Mouse (Mus musculus): ENCODE data around the gene Nav2. TPM values are rescaled to one million over a fixed set of nuclear protein-coding genes. Genes with fewer than 3 reads are reported as not detected.

Nav2 gene
- total RNA-seq, 2 experiments from 2014 or later = 116 to 131 TPM

DNA sequence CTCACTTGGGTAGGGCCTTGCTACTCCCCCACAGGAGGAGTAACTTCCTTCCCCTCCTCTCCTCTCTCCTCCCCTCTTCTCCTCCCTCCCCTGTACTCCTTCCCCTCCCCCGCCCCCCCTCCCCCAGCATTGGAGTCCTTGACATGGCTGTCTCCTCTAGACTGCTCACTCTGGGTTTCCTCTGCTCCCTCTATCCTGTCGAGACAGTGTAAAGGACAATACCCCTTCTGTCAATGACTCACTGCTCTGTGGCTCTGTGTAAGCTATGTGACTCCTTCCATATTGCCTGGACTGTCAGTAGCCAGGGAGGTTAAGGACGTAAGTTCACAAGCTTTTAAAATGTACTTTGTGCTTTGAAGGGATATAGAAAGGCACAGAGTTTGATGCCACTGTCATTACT, 460.5 kb downstream of the Nav2 start:
- intact Hi-C loops (cut with DNase I) = no loop called here

DNA sequence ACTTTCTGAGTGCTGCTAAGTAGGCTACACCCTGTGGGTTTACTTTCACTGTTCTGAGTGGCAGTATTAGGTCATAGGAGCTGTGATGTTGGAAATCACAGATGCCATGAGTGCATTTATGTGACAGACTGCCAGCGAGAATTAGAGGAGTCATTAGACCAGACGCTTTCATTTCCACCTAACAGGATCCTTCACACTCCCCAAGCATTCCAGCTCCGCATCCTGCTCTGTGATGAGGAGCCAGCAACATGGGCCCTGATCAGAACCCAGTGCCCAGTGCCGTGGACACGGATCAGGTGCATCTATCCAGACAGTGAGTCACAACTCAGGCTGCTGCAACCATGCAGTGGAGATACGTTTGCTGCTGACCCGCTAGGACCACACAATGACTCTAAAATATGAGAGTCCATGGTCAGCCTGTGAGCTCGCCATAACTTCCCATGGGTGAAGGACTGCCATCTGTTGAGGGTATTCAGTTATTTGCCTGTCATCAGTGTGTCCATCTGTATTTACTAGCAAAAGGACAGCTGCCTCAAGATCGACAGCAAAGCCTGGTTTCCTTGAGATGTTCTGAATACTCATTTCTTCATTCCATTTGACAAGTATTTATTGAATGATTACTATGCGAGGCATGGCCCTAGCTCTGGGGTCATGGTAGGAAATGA, 461.4 kb downstream of the Nav2 start:
- intact Hi-C loops (cut with DNase I) = no loop called here
- DNase-seq (ENCODE audit: extremely low spot score in 1 of 2, low spot score in 2 of 2) = no peak

More for the DNA sequence above, 460.5 kb downstream of the Nav2 start:
- no peak for DNase-seq (ENCODE audit: extremely low spot score in 1 of 2, low spot score in 2 of 2)

DNA sequence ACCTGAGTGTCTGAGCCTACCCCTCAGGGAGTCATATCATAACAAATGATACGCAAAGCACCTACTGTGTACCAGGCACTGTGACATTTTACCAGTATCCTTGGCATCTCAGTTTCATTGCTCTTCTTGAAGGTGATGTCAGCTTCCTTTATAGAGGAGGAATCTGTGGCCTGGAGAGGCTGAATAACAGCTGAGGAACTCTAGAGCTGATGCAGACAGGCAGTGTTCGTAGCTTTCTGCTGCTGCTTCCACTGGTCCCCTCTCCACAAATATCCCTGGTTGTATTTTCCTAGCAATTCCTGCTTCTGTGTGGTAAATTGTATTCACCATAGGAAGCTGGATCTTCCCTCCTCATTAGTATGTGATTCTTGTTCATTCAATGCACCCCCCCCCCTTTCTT, 462.8 kb downstream of the Nav2 start:
- DNase-seq (ENCODE audit: extremely low spot score in 1 of 2, low spot score in 2 of 2) = no peak
- intact Hi-C loops (cut with DNase I) = no loop called here

DNA sequence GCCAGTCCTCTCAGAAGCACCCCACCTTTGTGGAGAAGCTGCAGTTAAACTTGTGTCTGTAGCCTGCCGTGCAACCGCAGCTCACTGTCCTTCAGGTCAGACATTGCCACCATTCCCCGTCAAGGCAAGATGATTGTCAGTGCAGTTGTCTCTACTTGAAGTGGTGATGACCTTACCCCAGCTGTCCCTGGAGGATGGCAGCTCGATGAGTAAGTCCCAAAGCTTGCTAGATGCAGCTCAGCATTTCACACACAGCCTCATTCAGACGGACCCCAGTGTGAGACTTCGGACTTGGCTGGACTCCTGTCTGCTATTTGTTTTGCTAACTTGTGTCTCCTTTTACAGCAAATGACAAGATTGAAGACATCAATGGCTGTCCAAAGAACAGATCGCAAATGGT, 463.5 kb downstream of the Nav2 start:
- intact Hi-C loops (cut with DNase I) = no loop called here
- DNase-seq (ENCODE audit: extremely low spot score in 1 of 2, low spot score in 2 of 2) = no peak

DNA sequence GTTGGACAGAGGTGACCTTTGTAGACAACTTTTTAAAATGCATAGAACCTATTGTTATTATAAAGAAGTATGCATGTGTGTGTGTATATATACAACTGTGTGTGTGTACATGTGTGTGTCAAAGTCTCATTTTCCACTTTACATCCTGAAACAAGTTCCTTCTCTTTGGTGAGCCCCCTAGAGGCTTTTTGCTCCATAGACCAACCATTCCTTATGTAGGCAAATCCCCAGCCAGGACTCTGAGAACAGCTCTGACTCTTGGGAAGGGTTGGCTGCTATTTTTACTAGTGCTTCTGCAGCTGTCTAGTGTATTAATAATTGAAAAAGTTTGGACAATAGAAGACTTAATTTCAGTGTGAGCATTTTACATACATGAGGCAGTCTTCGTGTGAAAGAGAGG, 464.7 kb downstream of the Nav2 start:
- intact Hi-C loops (cut with DNase I) = no loop called here
- no peak for DNase-seq (ENCODE audit: extremely low spot score in 1 of 2, low spot score in 2 of 2)

DNA sequence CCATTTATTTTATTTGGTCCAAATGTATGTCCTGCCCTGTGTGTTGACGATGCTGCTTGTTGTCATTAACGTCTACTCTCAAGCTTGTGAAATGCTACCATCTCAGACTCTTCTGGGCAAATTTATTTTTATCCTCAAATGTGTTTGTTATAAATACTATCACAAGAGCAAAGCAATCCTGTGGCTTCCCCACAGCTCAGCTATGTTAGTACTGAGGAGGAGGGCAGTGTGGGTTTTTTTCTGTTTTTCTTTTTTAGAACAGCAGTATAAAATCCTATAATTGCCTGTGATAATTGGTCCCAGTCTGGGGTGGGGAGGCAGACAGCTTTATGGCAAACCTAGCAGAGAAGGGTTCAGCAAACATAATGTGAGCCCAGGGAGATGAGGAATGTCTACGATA, 465.1 kb downstream of the Nav2 start:
- no peak for DNase-seq (ENCODE audit: extremely low spot score in 1 of 2, low spot score in 2 of 2)
- intact Hi-C loops (cut with DNase I) = no loop called here

DNA sequence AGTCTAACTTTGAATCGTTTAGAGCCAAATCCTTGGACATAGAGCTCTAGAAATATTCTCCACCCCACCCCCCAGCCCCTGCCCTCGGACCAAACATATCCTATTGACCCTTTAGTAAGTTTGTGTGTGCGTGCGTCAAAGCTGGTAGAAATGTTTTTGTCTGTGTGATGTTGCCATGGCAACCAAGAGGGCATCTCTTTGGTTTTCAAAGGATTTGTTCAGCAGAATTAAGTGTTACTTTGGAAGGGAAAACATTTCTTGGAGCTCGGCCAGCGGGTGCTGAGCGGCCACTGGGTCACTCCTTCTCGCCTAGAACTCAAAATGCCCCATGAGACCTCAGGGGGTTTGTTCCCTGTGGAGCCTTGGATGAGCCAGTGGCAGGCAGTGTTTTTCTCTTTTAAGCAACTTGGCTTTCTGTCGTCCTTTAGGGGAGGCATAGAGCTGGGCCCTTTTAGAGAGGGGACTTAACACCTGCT, 467.0 kb downstream of the Nav2 start:
- peak in 1 of 2 experiments; percentile 71 for DNase-seq (ENCODE audit: extremely low spot score in 1 of 2, low spot score in 2 of 2)

DNA sequence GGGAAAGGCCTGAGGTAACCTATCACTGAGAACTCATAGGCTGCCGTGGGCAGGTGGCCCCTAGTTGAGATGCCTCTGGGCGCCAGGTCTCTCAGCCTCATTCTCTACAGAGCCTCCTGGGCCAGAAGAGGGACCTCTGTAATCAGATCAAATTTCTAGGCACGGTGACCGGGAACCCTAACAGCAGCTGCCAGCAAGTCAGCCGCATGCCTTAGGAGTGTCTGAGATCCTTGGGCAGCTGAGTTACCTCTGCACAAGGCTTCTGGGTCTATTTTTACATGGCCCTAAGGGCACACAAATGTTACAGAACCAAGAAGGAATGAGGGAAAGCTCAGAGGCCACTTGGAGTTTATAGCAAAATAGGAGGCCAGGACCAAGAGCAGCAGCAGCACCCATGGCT, 470.1 kb downstream of the Nav2 start:
- no peak for DNase-seq (ENCODE audit: extremely low spot score in 1 of 2, low spot score in 2 of 2)
- intact Hi-C loops (cut with DNase I) = no loop called here

More for the DNA sequence above, 467.0 kb downstream of the Nav2 start:
- intact Hi-C loops (cut with DNase I) = no loop called here

DNA sequence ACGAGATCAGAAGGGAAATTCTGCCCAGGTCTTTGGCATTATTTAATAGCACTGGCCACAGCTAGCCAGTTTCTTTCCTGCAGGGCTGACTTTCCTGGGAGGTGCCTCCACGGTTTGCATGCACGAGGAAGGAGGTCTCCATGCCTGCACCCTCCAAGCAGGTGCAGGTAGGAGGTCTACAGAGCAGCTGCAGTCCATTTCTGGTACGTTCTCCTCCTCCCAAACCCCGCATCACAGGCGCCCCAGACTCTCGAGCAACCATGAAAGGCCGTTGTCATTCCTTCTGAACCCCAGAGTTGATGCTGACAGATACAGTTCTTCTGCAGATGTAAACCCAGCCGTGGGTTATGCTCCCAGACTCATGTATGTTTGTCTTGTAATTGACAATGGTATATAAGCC, 472.4 kb downstream of the Nav2 start:
- intact Hi-C loops (cut with DNase I) = no loop called here
- no peak for DNase-seq (ENCODE audit: extremely low spot score in 1 of 2, low spot score in 2 of 2)

DNA sequence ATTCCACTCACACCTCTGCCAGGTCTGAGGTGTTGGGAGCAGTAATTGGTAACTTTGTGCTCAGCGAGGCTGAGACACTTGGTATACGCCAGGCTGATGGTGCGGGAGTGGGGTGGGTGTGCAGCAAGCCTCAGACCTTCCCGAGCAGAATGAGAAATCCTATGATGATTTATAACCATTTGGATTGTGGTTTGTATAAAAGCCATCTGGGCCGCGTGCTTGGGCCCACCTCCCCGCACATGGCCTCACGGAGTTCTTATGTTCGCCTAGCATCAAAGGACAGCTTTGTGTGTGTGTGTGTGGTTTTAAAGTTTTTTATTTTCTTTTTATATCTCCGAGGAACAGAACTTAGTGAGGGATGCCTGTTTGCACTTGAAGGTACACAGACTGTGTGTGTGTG, 474.4 kb downstream of the Nav2 start:
- intact Hi-C loops (cut with DNase I) = no loop called here
- DNase-seq (ENCODE audit: extremely low spot score in 1 of 2, low spot score in 2 of 2) = no peak

DNA sequence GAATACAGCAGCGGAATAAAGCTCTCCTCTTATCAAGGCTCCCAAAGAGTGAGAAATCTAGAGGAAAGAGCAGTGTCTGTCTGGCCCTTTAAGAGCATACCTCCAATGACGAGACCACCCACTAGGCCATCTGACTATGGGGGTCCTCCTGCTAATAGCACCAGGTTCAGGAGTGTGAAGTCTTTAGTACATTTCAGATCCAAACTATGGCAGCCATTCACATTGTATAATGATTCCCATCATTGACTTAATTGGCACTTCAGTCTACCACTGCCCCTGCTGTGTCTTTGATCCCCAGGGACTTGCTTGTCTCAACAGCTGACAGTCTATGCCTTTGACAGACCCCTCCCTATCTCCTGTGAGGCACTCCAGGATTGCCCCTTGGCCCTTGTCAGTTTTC, 479.6 kb downstream of the Nav2 start:
- no peak for DNase-seq (ENCODE audit: extremely low spot score in 1 of 2, low spot score in 2 of 2)
- intact Hi-C loops (cut with DNase I) = no loop called here

DNA sequence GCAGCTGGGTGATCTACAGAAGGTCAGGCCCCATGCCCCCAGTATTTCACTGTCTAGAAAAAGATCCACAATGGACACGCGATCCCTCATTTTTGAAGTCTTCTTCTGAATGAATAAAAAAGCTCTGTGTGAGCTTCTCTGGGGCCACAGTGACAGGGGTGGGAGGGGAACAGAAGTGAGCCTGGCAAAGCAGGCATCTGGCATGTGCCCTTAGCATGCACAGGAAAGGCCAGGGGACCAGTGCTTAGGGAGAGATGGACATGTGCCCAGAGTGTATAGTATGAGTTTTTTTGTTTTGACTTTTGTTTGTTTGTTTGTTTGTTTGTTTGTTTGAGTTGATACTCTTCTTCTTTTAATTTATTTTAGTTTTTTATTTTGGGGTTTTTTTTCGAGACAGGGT, 481.8 kb downstream of the Nav2 start:
- DNase-seq (ENCODE audit: extremely low spot score in 1 of 2, low spot score in 2 of 2) = no peak

DNA sequence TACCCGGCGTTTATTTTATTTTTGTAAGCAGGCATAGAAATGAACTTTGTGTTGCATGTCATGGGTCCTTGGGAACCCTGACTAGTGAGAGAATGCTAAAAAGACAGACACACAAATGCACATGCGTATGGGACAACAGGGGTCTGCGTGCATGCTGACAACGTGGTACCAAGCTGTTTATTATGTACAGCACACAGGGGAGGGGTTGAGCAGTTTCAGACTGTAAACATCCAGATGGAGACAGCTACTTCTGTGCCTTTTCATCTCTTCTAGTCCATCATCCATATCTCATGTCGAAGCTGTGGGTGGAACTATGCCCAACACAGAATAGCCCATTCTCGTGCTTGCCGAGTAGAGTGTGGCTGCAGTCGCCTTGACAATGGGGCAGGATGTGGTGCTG, 482.3 kb downstream of the Nav2 start:
- DNase-seq (ENCODE audit: extremely low spot score in 1 of 2, low spot score in 2 of 2) = no peak
- intact Hi-C loops (cut with DNase I) = no loop called here

More for the DNA sequence above, 481.8 kb downstream of the Nav2 start:
- intact Hi-C loops (cut with DNase I) = no loop called here

DNA sequence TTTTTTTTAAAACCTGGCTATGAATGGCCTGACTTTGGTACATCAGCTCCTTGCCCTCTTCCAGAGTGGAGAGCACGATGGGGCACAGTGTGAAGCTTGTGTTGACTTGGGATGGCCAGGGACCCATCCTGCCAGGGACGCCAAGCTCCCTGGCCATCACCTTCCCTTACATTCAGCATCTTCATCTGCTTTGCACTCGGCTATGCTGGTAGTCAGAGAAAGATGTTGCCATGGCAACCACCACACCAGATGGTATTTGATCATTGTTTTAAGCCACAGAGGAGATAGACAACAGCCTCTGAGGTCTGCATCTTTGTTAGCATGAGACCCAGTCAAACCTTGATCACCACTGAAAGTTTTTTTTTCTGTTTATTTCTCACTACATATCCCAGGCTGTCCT, 483.7 kb downstream of the Nav2 start:
- DNase-seq (ENCODE audit: extremely low spot score in 1 of 2, low spot score in 2 of 2) = peak in 1 of 2 experiments; percentile 51
- intact Hi-C loops (cut with DNase I) = no loop called here

DNA sequence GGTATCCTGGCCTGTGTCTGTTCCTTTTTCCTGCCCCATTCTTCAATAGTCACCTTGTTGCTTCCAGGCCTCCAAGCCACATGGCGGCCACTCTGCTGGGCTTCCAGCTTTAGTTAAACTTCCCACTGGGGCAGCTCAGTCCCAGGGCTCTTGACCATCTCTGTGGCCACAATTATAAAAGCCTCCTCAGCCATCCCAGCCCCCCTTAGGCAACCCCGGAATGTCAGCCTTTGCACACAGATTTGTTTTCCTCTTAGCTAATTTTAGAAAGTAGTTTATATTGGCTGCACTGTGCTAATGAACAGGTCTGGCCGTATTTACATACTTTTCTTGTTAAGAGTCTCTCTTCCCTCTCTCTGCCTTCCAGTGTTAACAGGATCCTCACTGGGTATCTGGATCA, 484.3 kb downstream of the Nav2 start:
- intact Hi-C loops (cut with DNase I) = no loop called here
- no peak for DNase-seq (ENCODE audit: extremely low spot score in 1 of 2, low spot score in 2 of 2)

DNA sequence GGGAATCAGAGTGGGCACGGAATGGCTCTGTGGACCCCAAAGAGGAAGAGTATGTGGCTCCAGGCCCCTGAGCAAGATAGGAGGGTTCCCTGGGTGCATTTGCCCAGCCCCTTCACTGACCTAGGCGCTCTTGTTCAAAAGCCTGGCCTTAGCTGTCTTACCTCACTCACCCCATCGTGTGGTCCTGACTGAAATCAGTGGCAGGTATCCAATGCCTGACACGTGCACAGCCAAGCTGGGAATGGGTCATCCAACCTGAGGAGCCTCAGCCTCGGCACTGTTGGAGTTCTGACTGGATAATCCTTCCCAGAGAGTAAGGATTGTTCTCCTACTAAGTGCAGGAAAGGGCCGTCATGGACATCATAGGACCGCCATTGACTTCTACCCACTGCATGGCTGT, 485.3 kb downstream of the Nav2 start:
- intact Hi-C loops (cut with DNase I) = no loop called here

DNA sequence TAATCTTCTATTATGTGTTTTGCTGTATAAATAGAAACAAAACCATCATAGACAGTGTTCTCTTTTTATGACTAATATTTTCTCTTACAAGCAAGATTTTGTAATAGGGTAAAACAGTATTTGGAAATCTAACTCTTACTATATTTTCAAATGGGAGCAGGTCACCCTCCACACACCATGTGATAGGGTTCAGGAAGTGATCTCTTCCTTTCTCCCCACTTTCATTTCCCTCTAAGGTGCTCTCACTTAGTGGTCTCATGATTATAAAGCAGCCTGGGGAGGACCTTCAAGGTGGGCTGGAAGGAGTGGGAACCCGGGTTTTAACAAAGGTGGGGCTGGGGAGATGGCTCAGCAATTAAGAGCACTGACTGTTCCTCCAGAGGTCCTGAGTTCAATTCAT, 487.7 kb downstream of the Nav2 start:
- intact Hi-C loops (cut with DNase I) = no loop called here
- DNase-seq (ENCODE audit: extremely low spot score in 1 of 2, low spot score in 2 of 2) = no peak

More for the DNA sequence above, 485.3 kb downstream of the Nav2 start:
- no peak for DNase-seq (ENCODE audit: extremely low spot score in 1 of 2, low spot score in 2 of 2)

DNA sequence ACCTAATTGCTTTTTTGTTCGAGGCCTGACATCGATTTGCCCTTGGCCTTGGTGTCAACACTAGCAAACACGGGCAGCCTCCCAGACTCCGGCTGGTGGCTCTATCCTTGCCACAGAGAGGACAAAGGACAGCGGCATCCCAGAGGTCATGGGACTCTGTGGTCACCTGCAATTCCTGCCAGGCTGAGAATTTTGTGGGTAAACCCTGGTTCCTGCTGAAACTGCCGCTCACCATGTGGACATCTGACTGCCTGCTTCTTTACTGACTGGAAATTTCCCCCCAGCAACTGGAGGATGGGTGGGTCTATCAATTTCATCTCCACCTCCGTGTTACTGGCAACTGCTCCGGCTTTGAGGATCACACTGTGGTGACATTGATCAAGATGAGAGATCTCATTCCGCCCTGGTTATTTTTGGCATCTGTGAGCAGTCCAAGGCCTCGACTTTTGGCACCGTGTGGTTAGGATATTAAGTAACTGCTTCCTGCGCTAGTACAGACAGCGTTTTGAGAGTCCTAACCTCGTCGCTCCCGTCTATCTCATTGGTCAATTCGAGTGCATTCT, 489.0 kb downstream of the Nav2 start:
- DNase-seq (ENCODE audit: extremely low spot score in 1 of 2, low spot score in 2 of 2) = no peak
- intact Hi-C loops (cut with DNase I) = no loop called here

DNA sequence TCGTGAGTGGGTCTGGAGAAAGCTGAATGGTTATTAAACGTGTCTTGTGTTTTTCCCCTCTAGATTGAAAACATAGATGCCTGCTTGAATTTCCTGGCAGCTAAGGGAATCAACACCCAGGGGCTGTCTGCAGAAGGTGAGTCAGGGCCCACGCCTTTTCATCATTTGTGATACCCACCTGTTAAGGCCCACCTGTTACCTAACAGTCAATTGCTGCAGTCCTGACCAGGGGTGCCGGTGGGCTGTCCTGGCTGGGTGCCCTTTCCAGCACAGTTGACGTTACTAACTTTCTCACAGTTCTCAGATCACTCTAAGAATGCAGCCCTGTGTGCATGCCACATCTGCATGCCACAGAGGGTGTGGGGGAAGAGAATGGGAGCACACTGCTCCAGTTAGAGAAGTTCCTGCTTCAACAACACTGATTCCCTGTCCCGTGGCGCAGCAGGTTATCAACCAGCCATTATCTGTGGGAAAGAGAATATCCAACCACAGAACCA, 489.6 kb downstream of the Nav2 start:
- intact Hi-C loops (cut with DNase I) = no loop called here
- no peak for DNase-seq (ENCODE audit: extremely low spot score in 1 of 2, low spot score in 2 of 2)

DNA sequence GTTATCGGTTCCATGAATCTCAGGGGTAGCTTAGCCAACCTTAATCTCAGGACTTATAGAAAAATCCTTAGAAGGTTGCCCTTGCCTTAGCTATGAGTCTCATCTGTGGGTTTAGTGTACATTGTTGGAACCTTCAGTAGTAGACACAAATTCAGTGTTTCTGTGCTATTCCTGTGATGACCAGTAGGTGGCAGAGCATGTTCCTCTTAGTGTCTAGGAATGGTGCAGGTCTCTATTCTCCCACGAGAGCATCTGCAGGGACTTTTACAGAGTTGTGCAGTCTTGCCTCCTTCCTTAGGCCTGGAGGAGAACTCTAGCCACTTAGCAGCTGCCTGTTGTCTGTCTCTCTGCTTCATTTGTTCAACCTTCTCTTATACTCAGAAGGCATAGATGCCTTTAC, 490.8 kb downstream of the Nav2 start:
- intact Hi-C loops (cut with DNase I) = no loop called here
- DNase-seq (ENCODE audit: extremely low spot score in 1 of 2, low spot score in 2 of 2) = peak; percentile 66 to 72

DNA sequence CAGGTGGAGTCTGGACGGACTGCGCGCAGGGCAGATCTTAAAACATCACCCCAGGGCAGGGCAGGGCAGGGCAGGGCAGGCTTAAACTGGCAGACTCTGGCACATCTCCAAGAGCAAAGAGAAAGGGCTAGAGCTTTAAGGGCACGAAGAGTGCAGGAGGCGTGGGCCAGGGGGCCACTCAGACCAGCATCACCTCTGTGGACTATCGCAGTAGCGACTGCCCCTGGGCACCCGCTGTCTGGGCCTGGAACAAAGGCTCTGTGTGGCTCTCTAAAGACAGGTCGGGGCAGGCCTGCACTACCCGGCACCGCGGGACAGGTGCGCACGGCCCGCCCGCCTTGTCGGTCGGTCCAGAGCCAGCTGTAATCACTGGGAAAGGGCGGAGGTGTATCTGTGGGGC, 491.9 kb downstream of the Nav2 start:
- intact Hi-C loops (cut with DNase I) = no loop called here
- DNase-seq (ENCODE audit: extremely low spot score in 1 of 2, low spot score in 2 of 2) = no peak
